ENCODE assay signal across 30 mouse cellular contexts in genomic region chr8:8532907-8533306, GRCm38 (mm10).
A peak's percentile ranks its signal among the peaks of the same experiment; 100 is the strongest.
DNase-seq lines count a peak whose midpoint lies in the region; TF ChIP-seq lines count a peak whose summit lies in the region.
"Had no signal": no experiment of that assay in that cellular context is flagged by ENCODE, and none has a peak within 500 bp of the region (broad histone marks: within the 10 kb centered on the region; RNA-seq: fewer than 3 reads in every experiment).

No protein-coding gene starts in this region.

- H3K4me2 ChIP-seq in myocyte (ENCODE audit: low read depth) = no peak overlapping the region
- H3K4me2 ChIP-seq: forebrain, embryonic 12.5 days; heart, embryonic 11.5 days; kidney, embryonic 15.5 days; limb, embryonic 15.5 days; liver, embryonic 13.5 days; neural tube, embryonic 15.5 days; stomach, embryonic 15.5 days had no signal

- H3K79me2 ChIP-seq in myocyte (ENCODE audit: control insufficient read depth, insufficient read depth) = no peaks in the 10 kb centered on the region

- H3K4me3 ChIP-seq in myocyte = no peak overlapping the region
- H3K4me3 ChIP-seq: erythroblast, embryonic 14.5 days; forebrain, embryonic 12.5 days; hindbrain, embryonic 10.5 days; kidney, embryonic 15.5 days; layer of hippocampus, adult 2 months; limb, embryonic 10.5 days; limb, embryonic 15.5 days; liver, embryonic 13.5 days; neural tube, embryonic 15.5 days; stomach, embryonic 15.5 days had no signal

- no peaks in the 10 kb centered on the region for H3K36me3 ChIP-seq in myocyte (ENCODE audit: control insufficient read depth, insufficient read depth)
- H3K36me3 ChIP-seq: forebrain, embryonic 12.5 days; hindbrain, embryonic 10.5 days; kidney, embryonic 15.5 days; limb, embryonic 10.5 days; limb, embryonic 15.5 days; liver, embryonic 13.5 days; neural tube, embryonic 15.5 days; stomach, embryonic 15.5 days had no signal

- no peak overlapping the region for H3ac ChIP-seq in myocyte (ENCODE audit: control insufficient read depth, insufficient read length)

- DNase-seq in 3T3-L1 (ENCODE audit: low read depth, low spot score) = peak; percentile 53
- DNase-seq in adrenal gland, adult (ENCODE audit: inconsistent age in 2 of 2, low spot score in 1 of 2) = peak; percentile 72 to 81
- peak; percentile 38 for DNase-seq in adrenal gland, postnatal 25 days
- DNase-seq in spleen, postnatal 36 days (ENCODE audit: low spot score in 2 of 2) = no peak
- no peak for DNase-seq in heart, postnatal 4 days
- DNase-seq in heart, postnatal 14 days = no peak
- no peak for DNase-seq in spleen, postnatal 10 days (ENCODE audit: low spot score in 2 of 2)
- DNase-seq: B cell, adult 2 months; cerebellum, adult 18-20 months; cerebellum, postnatal 10 days; gastrocnemius, postnatal 10 days; kidney, adult 18-20 months; kidney, postnatal 36 days; liver, embryonic 13.5 days; lung, adult 18-20 months; lung, postnatal 4 days; midbrain, embryonic 14.5 days; right cerebral cortex, postnatal 4 days had no signal

- TF ChIP-seq POLR2A in myocyte (IDR thresholded peaks at IDR 0.05; ENCODE audit: insufficient read length, low read depth) = no peak

- intact Hi-C loops in heart, postnatal 14 days (cut with DNase I) = no loop called here

- H3K27me3 ChIP-seq in myocyte (ENCODE audit: control insufficient read depth, insufficient read depth, insufficient read length) = no peaks in the 10 kb centered on the region
- H3K27me3 ChIP-seq: CH12.LX; forebrain, embryonic 12.5 days; limb, embryonic 15.5 days; liver, embryonic 13.5 days; neural tube, embryonic 15.5 days; stomach, embryonic 15.5 days had no signal

TF ChIP-seq in myocyte, 11 proteins besides CTCF, POLR2A, EP300 and RAD21:
- TF ChIP-seq CEBPB (IDR thresholded peaks at IDR 0.05; ENCODE audit: insufficient read depth, poor library complexity, severe bottlenecking) (no peak), E2F4 (IDR thresholded peaks at IDR 0.05; ENCODE audit: insufficient read depth) (no peak), TCF12 (IDR thresholded peaks at IDR 0.05; ENCODE audit: insufficient read depth, poor library complexity, severe bottlenecking) (no peak), POLR2AphosphoS2 (IDR thresholded peaks at IDR 0.05; ENCODE audit: insufficient read length, low read depth) (no peak), MYOD1 (IDR thresholded peaks at IDR 0.05; ENCODE audit: control insufficient read depth in 1 of 3, insufficient read length in 2 of 3, low read depth in 2 of 3) (peak in 1 of 3 experiments; percentile 75), TCF3 (IDR thresholded peaks at IDR 0.05; ENCODE audit: insufficient read length, low read depth) (no peak), USF1 (IDR thresholded peaks at IDR 0.05; ENCODE audit: low read depth) (no peak), SRF (IDR thresholded peaks at IDR 0.05; ENCODE audit: control insufficient read depth, insufficient read length, low read depth) (no peak), MYOG (IDR thresholded peaks at IDR 0.05; ENCODE audit: control insufficient read depth in 1 of 3, insufficient read depth in 1 of 3, insufficient read length in 2 of 3, low read depth in 2 of 3) (peak; percentile 2 to 76 (median 8)), MAX (IDR thresholded peaks at IDR 0.05; ENCODE audit: low read depth) (no peak), REST (IDR thresholded peaks at IDR 0.05; ENCODE audit: insufficient read depth, insufficient read length) (no peak)

Comparison
In these comparisons a context has a peak if more than half of its experiments do, and no peak if none do; other contexts are left out.
1. DNase-seq: peak in 3T3-L1 (single experiment), adrenal gland, adult (2 of 2) and adrenal gland, postnatal 25 days (single experiment); none in spleen, postnatal 36 days (0 of 2), heart, postnatal 4 days (single experiment), heart, postnatal 14 days (0 of 2) and spleen, postnatal 10 days (0 of 2).